Mouse (Mus musculus): Measurements from ENCODE around the gene Epn2.

The Epn2 gene

DNA sequence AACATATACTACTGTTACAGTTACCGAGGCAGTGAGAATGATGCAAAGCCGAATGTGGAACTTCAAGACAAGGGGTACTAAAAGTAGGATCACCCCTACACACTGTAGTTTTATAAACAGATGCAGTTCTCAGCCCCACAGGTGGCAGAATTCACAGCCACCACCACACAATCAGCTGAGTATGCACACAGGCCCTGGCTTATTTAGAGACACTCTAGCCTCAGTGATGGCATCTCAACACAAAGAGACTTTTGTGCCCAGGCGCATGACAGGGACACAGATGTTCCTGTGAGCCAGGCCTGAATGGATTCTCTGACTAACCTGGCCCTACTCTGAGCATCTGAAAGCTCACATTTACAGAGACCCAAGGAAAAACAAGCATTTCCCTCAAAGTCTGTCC is 42.1 kb downstream of the Epn2 start:
- DNase-seq (ENCODE audit: low spot score): peak; percentile 60

DNA sequence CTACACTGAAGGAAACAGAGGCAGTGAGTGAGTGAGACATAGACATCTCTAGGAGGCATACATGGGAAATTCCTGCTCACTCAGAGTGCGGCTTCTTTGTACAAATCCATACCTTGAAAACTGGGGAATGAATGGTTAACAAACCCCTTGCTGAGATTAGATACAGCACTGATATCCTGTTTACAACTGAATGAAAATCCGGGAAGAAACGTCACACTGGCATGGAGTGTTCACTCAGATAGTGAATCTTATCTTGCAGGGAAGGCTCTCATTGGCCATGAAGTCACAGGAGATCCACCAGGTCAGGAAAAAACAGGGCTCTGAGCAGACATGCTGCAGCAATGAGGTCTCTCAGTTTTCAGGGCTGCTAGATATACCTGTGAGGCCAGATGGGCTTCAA is 42.5 kb downstream of the Epn2 start:
- DNase-seq (ENCODE audit: low spot score): no peak

DNA sequence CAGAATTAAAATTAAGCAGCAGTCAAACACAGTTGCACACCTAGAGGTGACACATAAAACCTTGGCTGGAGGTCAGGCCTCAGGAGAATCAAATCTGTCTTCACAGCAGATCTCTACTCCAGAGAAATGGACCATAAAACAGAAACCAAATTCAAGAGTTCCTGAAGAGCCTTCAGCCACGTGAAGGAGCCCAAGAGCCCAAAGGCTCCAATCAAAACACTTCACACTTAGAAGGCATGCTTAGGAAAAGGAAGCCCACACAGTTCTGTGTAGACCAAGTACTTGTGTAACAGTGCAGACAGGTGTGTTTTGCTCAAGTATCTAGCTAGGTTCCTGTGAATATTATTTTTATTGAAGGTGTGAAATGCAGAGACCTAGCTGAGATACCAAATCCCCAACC is 44.0 kb downstream of the Epn2 start:
- no peak for DNase-seq (ENCODE audit: low spot score)

DNA sequence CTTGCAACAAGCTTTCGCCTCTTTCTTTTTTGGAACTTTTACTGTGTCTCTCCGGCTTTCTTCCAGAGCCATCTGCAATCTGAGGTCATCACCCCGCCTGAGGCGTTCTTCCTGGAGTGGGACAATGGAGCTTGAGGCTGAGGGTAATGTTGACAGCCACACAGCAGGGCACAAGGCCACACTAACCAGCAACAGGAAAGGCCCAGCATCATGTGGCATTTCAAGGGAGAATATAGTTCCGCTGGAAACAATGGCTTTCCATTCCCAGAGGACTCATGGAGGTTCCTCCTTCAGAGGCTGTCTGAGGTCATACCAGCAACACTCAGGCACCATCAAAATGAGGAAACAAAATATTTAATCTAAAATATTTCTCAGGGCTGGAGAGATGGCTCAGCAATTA is 45.9 kb downstream of the Epn2 start:
- no peak for DNase-seq (ENCODE audit: low spot score)

DNA sequence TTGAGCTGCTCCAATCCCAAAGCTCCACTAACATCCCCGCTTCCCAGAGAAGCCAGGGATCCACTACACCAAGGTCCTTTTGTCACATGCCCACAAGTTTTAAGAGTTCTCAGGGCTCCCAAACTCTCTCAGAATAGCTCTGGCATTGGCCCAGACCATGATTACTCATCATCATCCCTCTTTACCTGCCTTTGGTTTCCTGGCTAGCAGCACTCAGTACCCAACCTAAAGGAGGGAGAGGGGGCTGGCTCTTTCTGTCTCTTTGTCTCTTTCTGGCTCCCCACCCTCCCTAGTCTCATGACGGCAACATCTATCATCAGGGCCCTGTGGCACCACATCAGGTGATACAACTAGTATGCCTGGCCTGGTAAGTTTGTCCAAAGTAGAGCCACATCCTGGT is 46.7 kb downstream of the Epn2 start:
- DNase-seq (ENCODE audit: low spot score): no peak

DNA sequence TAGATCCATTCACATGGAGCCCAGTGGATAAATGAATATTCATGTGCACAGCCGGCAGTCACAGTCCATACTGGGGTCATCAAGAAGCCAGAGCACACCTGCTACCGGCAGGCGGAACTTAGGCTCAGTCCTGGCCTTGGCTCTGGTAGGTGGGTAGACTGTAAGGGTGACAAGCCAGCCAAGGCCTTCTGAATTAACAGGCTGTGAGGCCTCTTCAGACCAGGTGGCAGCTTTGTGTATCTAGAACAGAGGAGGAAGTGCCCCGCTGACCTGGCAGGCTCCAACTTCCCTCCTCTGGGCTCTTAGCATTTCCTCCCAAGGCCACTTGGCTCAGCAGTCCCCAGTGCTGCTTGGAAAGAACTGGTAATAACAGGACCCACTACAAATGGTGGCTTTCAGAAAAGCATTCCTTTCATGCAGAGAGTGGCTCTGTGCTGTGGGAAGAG is 50.2 kb downstream of the Epn2 start:
- DNase-seq (ENCODE audit: low spot score): peak; percentile 45

DNA sequence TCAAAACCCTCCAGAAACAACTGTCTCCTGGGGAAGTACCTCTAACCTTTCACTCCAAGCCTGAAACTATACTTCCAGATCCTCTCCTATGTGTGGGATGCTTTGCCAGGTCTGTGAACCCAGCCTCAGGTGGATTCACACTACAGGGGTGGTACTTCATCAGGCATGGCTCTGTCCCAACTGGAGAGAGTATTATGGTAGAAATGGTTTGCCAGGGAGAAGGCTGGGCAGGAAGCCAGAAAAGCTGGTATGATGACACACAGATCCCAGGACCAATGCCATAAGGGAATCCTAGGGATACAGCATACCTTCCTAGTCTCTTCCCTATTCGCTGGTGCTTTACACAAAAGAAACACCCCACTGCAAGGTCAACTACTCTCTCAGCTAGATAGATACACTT is 52.6 kb downstream of the Epn2 start:
- DNase-seq (ENCODE audit: low spot score): peak; percentile 69

DNA sequence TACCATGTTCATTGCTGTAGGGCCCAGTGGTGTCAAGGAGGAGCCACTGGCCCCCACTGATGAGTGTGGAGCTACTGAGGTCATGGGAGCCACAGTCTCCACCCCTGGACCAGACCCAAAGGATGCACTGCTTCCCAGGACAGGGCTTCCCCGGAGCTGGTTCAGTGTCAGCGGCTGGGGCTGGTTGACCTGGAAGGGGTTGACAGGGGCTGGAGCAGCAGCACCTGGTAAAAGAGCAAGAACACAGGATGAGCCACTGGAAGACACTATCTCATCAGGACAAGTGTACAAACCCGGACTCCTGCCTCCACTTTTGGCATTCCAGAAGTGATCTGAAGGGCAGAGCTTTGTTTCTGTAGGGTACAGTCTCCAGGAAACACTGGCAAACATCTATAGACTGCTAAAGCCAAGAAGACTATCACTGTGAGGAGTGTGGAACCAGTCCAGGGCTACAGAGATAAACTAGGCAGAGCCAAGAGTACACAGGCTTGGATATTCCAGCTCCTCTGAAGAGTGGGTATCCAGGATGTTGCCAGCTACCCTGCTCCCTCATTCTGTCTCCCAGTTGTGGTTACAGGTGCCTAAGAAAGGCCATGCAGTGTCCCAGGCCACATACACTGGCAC is 59.9 kb downstream of the Epn2 start:
- DNase-seq (ENCODE audit: low spot score): no peak

DNA sequence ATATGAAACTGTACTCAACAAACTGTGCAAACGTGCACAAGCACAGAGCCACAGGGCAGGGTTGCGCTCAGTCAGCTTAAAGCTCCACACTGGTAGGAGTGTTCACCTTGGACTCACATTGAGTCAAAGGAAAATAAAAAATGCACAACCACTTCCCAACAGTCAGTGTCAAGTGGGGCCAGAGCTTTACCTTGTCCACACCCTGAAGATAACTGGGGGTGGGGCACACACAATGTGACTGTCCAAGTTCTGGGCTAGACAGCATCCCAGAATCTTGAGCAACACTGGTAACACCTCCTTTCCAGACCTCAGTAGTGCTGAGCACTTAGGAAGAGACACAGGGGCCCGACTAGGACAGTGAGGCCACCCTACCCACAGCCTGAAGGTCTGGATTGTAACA is 60.6 kb downstream of the Epn2 start:
- DNase-seq (ENCODE audit: low spot score): no peak

DNA sequence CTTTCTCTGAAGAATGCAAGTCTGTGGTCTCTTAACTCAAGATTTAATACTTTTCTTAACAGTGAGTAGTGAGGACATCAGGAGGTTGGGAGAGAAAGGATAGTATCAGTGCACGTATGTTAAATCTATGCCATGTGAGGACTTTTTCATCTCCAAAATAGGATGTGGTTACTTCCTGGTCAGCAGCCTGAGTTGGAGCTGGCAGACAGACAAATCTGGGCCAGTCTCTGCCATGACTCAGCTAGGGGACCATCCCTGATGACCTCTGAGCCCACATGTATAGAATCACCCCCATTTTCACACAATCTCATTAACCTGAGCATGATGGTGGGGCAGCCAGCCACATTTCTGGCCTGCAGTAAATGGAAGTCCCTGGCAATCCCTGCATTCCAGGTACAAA is 61.5 kb downstream of the Epn2 start:
- DNase-seq (ENCODE audit: low spot score): no peak

DNA sequence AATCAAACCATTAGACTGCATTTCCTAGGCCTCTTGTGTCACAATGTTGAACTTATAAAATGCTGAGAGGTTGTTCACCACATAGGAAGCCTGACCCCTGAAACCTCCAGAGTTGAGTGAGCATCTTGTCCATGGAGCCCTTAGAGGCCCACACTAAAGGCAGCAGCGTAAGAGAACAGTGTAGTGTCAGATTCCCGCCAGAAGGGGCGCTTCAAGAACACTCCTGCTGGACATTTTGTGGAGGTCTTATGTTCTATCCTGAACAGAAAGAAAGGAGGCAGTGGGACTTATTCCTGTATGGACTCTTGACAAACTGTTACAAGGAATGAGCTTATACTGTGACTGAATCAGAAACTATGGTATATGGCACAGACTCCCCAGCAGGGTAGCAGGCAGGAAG is 64.5 kb downstream of the Epn2 start:
- no peak for DNase-seq (ENCODE audit: low spot score)

DNA sequence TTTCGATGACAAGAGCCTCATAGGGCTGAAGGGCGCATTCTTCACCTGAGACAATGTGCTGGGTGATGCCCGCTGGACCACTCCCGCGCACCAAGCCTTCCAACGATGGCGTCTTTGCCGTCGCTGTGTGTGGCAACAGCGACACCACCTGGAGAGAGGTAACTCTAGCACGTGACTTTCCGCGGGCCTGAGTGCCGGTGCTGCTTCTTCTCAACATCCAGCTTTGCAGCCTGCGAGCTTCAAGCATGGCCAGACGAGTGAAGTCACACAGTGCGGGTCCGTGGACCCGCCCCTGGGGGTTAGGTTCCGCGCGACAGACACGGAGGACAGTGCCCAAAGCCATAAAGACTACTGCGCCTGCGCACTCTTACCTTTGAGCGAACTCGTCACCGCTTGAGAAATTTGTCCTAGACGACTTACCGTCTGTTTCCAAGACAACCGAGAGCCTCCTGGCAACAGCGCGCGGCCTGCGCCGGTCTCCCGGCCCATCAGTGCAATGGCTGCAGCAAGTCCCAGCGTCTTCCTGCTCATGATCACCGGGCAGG is 74.7 kb downstream of the Epn2 start, which contains the start of gene B9d1:
TSS of gene B9d1 (plus strand) at position 432 of the 545 bp plus-strand sequence.
- DNase-seq (ENCODE audit: low spot score): peak; percentile 98

DNA sequence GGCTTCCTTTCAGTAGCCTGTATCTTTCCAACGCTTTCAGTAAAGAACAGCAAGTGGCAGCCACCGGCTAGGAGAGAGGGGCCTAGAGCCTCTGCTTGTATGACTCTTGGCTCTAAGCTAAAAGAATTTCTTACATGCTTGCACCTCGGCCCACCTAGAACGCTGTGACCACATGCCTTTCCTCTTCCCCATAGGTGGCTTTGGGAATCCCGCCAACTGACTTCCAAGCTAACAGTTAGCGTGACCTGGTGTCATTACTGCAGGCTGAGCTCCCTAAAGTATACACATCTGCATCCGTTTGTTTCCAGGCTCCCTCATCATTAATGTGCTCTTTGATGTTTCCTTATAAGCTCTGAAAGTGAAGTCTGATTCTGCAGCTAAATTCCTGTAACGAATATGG is 75.6 kb downstream of the Epn2 start:
- DNase-seq (ENCODE audit: low spot score): no peak

DNA sequence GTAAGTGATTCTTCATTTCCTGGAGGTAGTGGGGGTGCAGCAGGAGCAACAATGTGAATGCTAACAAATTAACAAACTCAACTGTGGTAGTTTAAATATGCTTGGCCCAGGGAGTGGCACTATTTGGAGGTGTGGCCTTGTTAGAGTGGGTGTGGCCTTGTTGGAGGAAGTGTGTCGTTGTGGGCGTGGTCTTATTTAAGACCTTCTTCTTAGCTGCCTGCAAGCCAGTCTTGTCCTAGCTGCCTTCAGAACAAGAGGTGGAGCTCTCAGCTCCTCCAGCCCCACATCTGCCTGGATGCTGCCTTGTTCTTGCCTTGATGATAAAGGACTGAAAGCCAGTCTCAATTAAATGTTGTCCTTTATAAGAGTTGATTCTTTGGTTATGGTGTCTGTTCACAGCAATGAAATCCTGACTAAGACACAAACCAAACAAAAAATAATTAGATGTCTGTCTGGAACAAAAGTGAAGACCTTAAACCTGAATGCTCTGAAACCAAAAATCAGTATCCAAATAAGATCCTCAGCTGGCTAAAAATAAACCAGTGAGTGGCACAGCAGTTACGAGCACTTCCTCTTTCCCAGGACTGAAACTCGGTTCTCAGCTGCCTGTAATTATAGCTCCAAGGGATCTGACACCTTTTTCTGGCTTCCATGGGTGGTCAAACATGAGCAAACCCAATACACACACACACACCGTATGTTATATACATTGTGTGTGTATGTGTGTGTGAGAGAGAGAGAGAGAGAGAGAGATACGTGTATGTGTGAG is 80.6 kb downstream of the Epn2 start:
- no peak for DNase-seq (ENCODE audit: low spot score)

DNA sequence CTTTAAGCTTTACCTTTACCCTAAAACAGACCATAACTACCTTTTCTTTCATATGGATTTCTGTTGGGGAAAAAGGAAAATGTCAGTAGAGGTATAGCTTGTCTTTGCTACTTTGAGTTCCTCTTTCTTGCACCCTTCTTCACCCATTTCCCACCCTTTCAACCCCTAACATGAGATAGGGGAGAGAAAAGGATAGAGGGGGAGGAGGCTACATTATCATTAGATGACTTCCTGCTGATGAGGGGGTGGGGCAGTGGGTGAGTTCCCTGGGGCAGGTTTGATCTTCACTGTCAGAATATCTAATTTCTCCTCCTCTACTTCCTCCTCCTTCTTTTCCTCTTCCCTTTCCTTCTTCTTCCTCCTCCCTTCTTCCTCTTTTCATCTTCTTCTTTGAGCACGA is 82.0 kb downstream of the Epn2 start:
- DNase-seq (ENCODE audit: low spot score): no peak

DNA sequence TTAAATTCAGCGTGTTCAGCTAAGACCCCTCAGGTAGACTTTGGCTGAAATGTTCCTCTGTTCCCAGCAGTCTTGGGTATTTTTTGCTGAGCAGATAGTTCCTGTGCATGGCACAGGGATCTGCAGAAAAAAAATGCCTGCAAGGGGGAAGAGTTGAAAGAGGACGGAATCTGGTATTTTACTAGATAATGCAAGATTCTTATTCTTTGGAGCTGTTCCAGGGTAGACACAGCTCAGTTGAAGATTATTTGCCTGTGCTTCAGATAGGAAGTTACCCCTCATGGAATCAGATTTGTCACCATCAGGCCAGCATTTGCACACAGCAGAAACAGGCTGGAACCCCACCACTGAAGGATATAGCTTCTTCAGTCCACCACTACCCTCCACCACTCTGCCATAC is 84.0 kb downstream of the Epn2 start:
- no peak for DNase-seq (ENCODE audit: low spot score)

DNA sequence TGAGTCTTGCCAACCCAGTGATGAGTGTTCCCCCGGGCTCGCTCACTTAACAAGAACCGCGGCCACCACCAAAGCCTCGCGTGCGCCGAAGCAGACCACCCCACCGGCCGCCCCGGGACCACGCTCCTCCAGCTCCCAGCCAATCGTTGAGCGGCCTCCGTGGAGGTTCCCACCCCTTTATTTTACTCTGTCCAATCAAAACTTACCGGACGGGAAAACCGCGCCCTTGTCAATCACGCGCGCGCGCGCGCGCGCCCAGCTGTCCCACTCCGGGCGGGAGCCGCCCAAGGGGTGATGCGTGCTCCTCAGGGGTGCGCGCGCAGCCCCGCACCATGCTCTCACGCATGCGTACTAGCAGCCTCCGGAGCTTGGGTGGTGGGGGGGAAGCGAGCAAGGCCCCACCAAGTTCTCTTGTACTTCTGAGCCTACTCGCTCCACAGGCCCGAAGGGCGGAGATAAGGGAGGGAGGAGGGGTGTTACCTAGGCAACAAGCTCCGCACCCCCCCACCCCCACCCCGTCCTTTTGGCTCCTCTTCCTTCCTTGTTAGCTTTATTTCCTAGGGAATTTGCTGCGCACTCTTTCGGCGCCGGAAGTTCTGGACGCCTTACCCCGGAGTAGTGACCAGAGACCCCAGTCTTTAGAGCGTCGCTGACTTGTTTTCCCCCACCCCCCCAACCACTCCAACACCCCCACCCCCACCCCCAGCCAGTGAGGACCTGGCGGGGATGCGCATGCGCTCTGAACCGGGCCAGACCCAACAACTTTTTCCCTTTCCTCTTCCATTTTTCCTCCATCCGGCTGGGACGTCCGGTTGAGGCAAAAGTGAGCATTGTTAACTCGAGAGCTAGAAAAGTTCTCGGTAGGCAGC is 85.1 kb downstream of the Epn2 start, which contains the start of gene Mapk7:
TSS of gene Mapk7 (minus strand) at position 278 of the 869 bp plus-strand sequence.
- peak; percentile 98 for DNase-seq (ENCODE audit: low spot score)

DNA sequence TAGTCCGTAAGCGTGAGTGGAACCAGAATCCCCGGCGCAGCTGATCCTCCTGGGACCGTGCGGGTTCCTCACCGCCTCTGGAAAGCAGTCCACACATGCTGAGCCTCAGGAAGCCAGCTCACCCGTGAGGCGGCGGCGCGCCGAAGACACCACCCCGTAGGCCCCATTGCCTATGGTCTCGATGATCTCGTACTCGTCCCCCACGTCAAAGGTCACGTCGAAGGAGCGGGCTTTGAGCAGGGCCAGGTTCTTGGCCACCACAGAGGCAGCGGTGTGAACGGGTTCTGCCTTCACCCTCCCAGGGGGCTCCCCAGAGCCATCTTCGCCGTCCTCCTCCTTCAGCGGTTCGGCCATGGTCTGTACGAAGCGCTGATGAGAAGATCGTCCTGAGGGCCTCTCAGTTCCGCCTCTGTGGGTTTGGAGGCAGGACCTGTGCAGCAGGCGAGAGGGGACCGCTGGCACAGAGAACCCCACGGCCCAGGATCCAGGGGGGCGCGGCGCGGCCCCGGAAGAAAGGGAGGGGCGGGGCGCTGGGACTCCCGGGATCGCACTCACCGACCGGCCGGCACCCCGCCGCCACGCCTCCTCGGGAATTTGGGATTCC is 85.9 kb downstream of the Epn2 start:
- no peak for DNase-seq (ENCODE audit: low spot score)

DNA sequence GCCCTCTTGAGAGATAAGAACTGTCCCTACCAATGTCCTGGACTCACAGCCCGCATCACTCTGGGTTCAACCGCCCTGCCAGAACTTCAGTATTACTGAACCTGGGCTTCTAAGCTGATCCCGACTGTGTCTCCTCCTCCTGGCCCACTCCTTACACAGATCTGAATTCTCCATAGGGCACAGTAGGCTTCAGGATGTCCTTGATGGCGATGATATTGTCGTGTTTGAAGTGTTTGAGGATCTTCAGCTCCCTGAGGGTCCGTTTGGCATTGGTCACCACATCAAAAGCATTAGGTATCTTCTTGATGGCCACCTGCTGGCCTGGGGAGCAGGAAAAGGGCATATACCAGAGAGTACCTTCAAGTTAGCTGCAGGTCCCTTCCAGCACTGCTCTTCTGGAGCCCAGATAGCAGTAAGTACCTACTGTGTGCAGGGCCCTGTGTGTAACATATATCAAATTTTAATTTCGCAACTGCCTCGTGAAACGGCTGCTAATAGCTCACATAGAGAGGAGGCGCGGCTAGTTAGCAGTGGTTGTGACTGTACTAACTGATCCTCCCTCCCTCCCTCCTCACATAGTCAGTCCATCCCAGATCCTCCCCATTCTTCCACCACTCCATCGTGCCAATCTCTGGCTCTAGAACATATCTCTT is 86.6 kb downstream of the Epn2 start:
- DNase-seq (ENCODE audit: low spot score): no peak

DNA sequence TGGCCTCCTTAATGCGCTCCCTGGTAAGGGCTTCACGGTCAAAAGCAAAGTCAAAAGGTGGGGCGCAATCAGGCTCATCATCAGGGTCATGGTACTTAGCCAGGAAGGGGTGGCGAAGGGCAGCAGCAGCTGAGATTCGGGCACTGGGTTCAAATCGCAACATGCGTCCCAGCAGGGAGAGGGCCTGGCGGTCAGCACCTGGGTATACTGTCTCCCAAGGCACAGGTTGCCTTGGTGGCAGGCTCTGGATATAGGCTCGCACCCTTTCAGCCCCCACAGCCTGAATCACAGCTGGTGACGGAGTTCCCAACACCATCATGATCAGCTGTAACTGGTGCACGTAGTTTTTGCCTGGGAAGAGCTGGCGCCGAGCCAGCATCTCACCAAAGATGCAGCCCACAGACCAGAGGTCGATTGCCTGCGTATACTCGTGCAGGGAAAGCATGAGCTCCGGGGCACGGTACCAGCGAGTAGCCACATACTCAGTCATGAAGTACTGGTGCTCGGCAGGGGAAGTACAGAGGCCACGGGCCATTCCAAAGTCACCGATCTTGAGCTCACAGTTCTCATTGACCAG is 88.5 kb downstream of the Epn2 start:
- DNase-seq (ENCODE audit: low spot score): no peak

DNA sequence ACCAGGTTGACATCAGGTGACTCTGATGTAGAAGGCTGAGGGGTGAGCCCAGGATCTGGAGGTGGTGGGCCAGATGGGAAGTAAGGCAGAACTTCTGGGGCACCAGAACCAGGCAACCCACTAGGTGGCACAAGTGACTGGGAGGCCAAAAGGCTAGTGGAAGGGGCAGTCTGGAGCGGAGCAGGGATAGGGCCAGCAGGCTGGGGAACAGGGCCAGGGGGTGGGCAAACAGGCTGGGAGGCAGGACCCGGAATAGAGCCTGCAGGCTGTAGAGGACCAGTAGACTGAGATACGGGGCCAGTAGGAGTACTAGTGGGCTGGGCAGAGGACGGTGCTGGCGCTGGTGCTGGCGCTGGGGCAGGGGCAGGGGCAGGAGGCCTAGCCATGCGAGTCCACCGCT is 89.6 kb downstream of the Epn2 start:
- DNase-seq (ENCODE audit: low spot score): no peak

All from layer of hippocampus, adult 11-12 months (tissue).